Mouse (Mus musculus) spleen, adult 2 months (tissue): ENCODE data around the gene Ldah. TPM values are rescaled to one million over a fixed set of nuclear protein-coding genes. Genes with fewer than 3 reads are reported as not detected.

Experiments used
- DNase-seq, 2 experiments: peaks; one replicate each; pipeline versions ENCODE4 v3.0.0 to v3.0.0-alpha.2; 2012 to 2021; ENCODE audit warnings: low spot score in 2 of 2, low read depth in 1 of 2
- H3K27ac ChIP-seq: fragments of 200-500 bp; 2 replicates; pipeline ENCODE4 v1.5.1; 2012; ENCODE audit warnings: low read length, inconsistent platforms; ENCODE audit not compliant: insufficient read depth
- H3K27me3 ChIP-seq: fragments of 200-500 bp; 2 replicates; pipeline ENCODE4 v1.6.1; 2012; ENCODE audit warnings: mild to moderate bottlenecking, moderate library complexity, low read length, inconsistent platforms; ENCODE audit not compliant: control insufficient read depth, insufficient read depth
- H3K36me3 ChIP-seq: fragments of 200-500 bp; 2 replicates; pipeline ENCODE4 v1.6.1; 2012; ENCODE audit warnings: mild to moderate bottlenecking, low read length, inconsistent platforms; ENCODE audit not compliant: control insufficient read depth, insufficient read depth
- H3K4me1 ChIP-seq: fragments of 200-500 bp; 2 replicates; pipeline ENCODE4 v1.6.1; 2011; ENCODE audit warnings: inconsistent platforms; ENCODE audit not compliant: control insufficient read depth, insufficient read depth, insufficient read length
- H3K4me3 ChIP-seq: fragments of 200-500 bp; 2 replicates; pipeline ENCODE4 v1.5.1; 2011; ENCODE audit warnings: mild to moderate bottlenecking, inconsistent platforms; ENCODE audit not compliant: insufficient read depth, insufficient read length; ENCODE audit errors: extremely low read depth
- CTCF ChIP-seq: fragments of 200-500 bp; IDR thresholded peaks from 2 replicates; pipeline ENCODE4 v1.5.1; 2011; ENCODE audit warnings: mild to moderate bottlenecking, inconsistent platforms; ENCODE audit not compliant: insufficient read depth, insufficient read length, insufficient replicate concordance; ENCODE audit errors: extremely low read depth
- POLR2A ChIP-seq: fragments of 200-500 bp; IDR thresholded peaks from 2 replicates; pipeline ENCODE4 v1.6.1; 2011; ENCODE audit warnings: low read depth, low read length, inconsistent platforms
- WGBS: fragments of 180-500 bp; shearing (Covaris S2); methylation state at CpG from one replicate; pipeline ENCODE4 v1.1.7; 2018; 5-methylcytosine and 5-hydroxymethylcytosine counted together
- polyA plus RNA-seq: library from polyadenylated mRNA; depleted of rRNA; stranded (reverse); fragments of >200 nt; gene quantifications from 2 replicates; pipeline ENCODE4 v1.2.3, GENCODE M21; 2012

The Ldah gene
- polyA plus RNA-seq, 1 experiment, result 18.7 TPM

DNA sequence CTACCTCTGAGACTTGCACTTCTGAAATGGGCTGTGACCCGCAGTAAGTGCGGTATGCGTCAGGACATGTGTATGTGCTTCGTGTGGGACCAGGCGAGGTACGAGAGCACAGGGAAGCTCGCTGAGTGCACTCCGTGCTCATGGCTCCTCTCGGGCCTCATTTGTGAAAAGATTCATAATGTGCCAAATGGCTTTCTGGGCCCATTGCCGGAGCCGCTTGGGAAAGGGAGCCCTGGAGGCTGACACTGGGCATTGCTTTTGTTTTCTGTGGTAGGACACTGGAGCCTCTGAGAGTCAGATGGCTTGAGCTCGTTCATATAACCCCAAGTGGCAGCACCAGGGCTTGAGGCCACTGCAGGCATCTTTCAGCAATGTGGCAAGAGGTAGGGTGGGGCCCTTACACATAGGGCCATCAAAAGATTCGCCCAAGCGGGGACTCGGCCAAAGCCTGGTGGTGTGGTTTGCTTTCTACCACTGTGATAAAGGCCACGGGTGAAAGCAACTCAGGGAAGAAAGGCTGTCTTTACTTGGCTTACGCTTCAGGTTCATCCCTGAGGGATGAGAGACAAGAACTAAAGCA, 118.1 kb downstream of the Ldah start:
- 96% methylated on average over 17 of the region's 17 CpGs for WGBS

DNA sequence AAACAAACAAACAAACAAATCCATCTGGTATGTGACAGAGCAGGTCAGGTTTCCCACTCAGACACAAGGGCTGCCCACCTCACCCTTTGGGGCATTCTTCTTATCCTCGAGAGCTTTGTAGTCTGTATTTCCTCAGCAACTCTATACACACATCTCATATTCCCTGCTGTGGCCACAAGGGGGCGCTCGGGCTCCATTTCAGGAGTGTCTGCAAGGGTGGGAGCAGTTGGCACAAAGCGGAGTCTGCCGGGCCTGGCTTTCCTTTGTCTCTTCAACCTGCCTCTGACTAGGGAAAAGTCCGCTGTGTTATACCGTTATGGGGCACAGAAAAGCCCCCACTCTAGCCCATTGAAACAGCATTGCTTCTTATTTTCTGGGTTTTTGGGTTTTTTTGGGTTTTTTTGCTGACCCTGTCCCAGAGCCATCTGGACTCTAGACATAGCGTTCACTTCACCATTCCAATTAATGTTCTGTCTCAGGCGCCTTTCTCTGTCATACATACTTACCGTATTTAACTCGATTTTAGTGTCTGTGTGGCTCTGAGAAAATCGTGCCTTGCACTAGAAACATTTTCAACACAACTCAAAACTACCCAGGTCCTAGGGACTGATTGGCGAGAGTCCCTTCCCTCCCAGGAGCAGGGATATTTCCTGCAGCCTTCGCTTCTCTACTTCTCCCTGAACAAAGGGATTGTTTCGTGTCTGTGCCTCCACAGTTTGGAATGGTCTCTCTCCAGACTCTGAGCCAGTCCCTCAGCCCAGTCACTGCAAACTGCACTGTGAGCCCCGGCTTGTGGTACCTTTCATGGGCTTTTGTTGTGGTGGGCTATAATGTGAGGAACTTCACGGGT, 119.1 kb downstream of the Ldah start:
- H3K4me3 ChIP-seq, result no peak overlapping the region
- H3K4me1 ChIP-seq, result no peaks in the 10 kb centered on the region
- WGBS, result 41% methylated on average over 17 of the region's 17 CpGs
- no peaks in the 10 kb centered on the region for H3K27me3 ChIP-seq
- no peak overlapping the region for H3K27ac ChIP-seq
- 0 out of 2 replicates have a peak, but pooled peaks cover 3% of the 10 kb centered on the region for H3K36me3 ChIP-seq
- peak; percentile 61 to 87 for DNase-seq
- TF ChIP-seq POLR2A, result no peak
- peak; percentile 99 for TF ChIP-seq CTCF

More for the DNA sequence above, 118.1 kb downstream of the Ldah start:
- no peak for DNase-seq
- Histone ChIP-seq H3K27ac (no peak overlapping the region), H3K36me3 (0 out of 2 replicates have a peak, but pooled peaks cover 3% of the 10 kb centered on the region), H3K27me3 (no peaks in the 10 kb centered on the region), H3K4me1 (no peaks in the 10 kb centered on the region), H3K4me3 (no peak overlapping the region)
- TF ChIP-seq POLR2A (no peak), CTCF (no peak)

DNA sequence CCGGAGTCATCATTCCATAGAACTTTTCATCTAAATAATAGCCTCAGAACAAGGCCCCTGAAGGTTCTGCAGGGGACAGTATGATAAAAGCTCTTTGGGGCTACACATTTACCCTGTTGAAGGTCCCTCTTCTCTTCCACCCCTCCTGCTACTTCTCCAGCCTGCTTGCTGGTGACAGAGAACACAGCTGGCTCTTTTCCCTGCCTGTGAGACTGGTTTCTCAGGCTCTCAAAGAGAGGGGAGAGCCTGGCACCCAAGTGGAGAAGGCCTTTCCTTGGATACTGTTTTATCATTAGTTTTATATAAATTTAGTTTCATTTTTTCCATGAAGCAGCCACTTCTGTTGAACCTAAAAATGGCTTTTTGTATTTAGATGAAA, 119.8 kb downstream of the Ldah start:
- H3K4me1 ChIP-seq, result no peaks in the 10 kb centered on the region
- TF ChIP-seq CTCF (no peak), POLR2A (no peak)
- WGBS, result 80% methylated on average over 1 of the region's 1 CpGs
- H3K36me3 ChIP-seq, result 0 out of 2 replicates have a peak, but pooled peaks cover 1% of the 10 kb centered on the region
- DNase-seq, result no peak
- no peak overlapping the region for H3K27ac ChIP-seq
- no peak overlapping the region for H3K4me3 ChIP-seq
- no peaks in the 10 kb centered on the region for H3K27me3 ChIP-seq

DNA sequence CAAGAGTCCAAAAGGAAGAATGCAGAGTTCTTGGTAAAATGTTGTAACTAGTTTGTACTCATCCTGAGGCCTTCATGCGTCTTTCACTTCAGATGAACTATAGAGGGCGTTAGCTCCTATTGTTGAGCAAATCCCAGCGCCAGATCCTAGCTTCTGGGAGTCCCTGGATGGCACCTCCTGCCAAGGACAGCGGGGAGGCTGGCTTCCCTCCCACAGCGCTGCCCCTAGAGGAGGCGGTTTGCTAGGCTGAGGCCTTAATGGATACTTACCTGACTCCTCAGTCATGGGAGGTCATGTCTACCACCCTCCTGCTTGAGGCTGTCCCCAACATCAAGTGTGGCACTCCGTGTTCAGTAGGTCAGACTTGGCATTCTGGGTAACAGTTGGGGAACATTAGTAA, 121.3 kb downstream of the Ldah start:
- 86% methylated on average over 7 of the region's 7 CpGs for whole genome bisulfite sequencing
- H3K4me1 ChIP-seq, result no peaks in the 10 kb centered on the region
- TF ChIP-seq POLR2A (no peak), CTCF (no peak)

DNA sequence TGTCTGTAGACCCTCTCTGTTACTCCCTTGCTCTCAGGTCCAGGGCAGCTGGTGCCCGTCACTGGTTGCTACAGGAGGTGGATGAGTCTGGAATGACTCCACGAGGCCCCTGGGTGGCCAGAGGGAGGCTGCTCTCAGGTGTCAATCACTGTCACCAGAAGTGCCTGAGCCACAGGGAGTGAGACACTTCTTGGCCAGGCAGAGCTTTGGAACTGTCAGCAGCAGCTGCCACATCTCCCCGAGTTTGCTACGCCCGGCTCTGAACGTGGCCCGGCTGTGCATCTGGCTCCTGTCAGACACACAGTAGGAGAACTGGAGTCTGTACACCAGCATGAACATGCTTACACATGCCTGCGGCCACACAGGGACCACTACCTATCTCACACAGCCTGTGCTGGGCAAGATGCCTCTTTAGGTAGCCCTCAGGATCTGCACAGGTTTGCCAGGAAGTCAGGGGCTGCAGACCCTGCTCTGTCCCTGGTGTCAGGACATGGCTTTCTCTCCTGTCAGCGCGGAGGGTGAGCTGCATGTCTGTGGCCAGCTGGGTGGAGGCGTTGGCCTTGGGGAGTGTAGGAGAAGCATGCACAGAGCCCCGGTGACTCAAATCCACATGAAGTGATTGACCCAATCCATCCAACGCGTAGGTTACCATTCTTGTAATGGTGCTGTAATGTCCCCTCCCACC, 123.7 kb downstream of the Ldah start:
- no peaks in the 10 kb centered on the region for H3K4me1 ChIP-seq
- TF ChIP-seq POLR2A, result no peak
- no peak for TF ChIP-seq CTCF
- no peak overlapping the region for H3K27ac ChIP-seq
- no peak for DNase-seq
- no peaks in the 10 kb centered on the region for H3K27me3 ChIP-seq
- no peak overlapping the region for H3K4me3 ChIP-seq
- 0 out of 2 replicates have a peak, but pooled peaks cover 1% of the 10 kb centered on the region for H3K36me3 ChIP-seq
- 87% methylated on average over 14 of the region's 14 CpGs for WGBS

More for the DNA sequence above, 121.3 kb downstream of the Ldah start:
- Histone ChIP-seq H3K27ac (no peak overlapping the region), H3K27me3 (no peaks in the 10 kb centered on the region), H3K4me3 (no peak overlapping the region), H3K36me3 (0 out of 2 replicates have a peak, but pooled peaks cover 1% of the 10 kb centered on the region)
- no peak for DNase-seq

DNA sequence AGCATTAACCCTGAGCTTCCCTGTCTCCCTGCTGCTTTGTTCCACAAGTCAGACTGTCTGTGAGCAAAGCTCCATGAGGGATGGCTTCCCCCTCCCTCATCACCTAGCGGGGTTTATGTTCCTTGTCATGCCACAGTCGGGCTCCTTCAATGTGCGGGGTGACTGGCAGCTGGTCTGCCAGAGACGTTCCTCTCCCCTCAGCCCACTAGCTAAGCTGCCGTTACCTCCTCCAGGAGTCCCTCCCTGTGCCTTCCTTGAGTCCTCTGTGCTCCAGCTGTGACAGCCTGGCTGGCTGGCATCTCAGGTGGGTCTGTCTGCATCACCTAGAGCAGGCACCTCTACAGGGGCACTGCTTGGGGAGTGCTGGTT, 124.3 kb downstream of the Ldah start:
- no peak for DNase-seq
- WGBS, result 81% methylated on average over 5 of the region's 5 CpGs
- 0 out of 2 replicates have a peak, but pooled peaks cover 1% of the 10 kb centered on the region for H3K36me3 ChIP-seq
- H3K27me3 ChIP-seq, result no peaks in the 10 kb centered on the region
- H3K4me1 ChIP-seq, result no peaks in the 10 kb centered on the region
- no peak overlapping the region for H3K4me3 ChIP-seq
- no peak overlapping the region for H3K27ac ChIP-seq
- TF ChIP-seq CTCF (no peak), POLR2A (no peak)
